8 mouse cellular contexts compared by ENCODE assay signal in genomic region chr1:162313451-162314276, GRCm38 (mm10).
DNase-seq lines count a peak whose midpoint lies in the region; ATAC-seq and TF ChIP-seq lines count a peak whose summit lies in the region.

No protein-coding gene starts in this region.

- peak; percentile 91 for ATAC-seq in forebrain, embryonic 12.5 days (ENCODE audit: low FRiP score)
- ATAC-seq in limb, embryonic 14.5 days (ENCODE audit: low FRiP score, low read depth) = peak; percentile 85

- no peaks in the 10 kb centered on the region for H3K27me3 ChIP-seq in forebrain, embryonic 12.5 days
- no peaks in the 10 kb centered on the region for H3K27me3 ChIP-seq in limb, embryonic 14.5 days (ENCODE audit: control insufficient read depth, insufficient read depth, low read length)

- peak overlapping the region; percentile 59 for H3K4me3 ChIP-seq in gastrocnemius, adult 2 months
- no peak overlapping the region for H3K4me3 ChIP-seq in forebrain, embryonic 12.5 days (replicated peaks)
- no peak overlapping the region for H3K4me3 ChIP-seq in limb, embryonic 14.5 days (replicated peaks; ENCODE audit: low read length)

- peak; percentile 91 for TF ChIP-seq CTCF in gastrocnemius, adult 2 months (IDR thresholded peaks at IDR 0.05)

- H3K9me3 ChIP-seq in forebrain, embryonic 12.5 days = no peaks in the 10 kb centered on the region
- no peaks in the 10 kb centered on the region for H3K9me3 ChIP-seq in limb, embryonic 14.5 days (ENCODE audit: control insufficient read depth, low read length)

- 34% methylated on average over 11 of the region's 11 CpGs for WGBS in forebrain, embryonic 12.5 days
- WGBS in limb, embryonic 14.5 days = 31% methylated on average over 11 of the region's 11 CpGs

- peak overlapping the region; percentile 21; the same call in 1 of the 2 replicates for H3K9ac ChIP-seq in forebrain, embryonic 12.5 days
- peak overlapping the region; percentile 31; the same call in 1 of the 2 replicates for H3K9ac ChIP-seq in limb, embryonic 14.5 days (ENCODE audit: low read depth, low read length, severe bottlenecking)

- no peak for TF ChIP-seq POLR2A in limb, embryonic 14.5 days (IDR thresholded peaks at IDR 0.05; ENCODE audit: borderline replicate concordance, extremely low read depth, insufficient read depth, insufficient read length)

- H3K4me2 ChIP-seq in forebrain, embryonic 12.5 days = peak overlapping the region; percentile 22; the same call in 1 of the 2 replicates
- peak overlapping the region; percentile 30 for H3K4me2 ChIP-seq in limb, embryonic 14.5 days (replicated peaks; ENCODE audit: low read depth, low read length, severe bottlenecking)

- H3K4me1 ChIP-seq in forebrain, embryonic 12.5 days = 0 out of 2 replicates have a peak, but pooled peaks cover 3% of the 10 kb centered on the region
- peaks cover 27% of the 10 kb centered on the region for H3K4me1 ChIP-seq in limb, embryonic 14.5 days (ENCODE audit: control insufficient read depth, insufficient read depth, low read length)

- intact Hi-C loops in gastrocnemius, adult 2 months (cut with DNase I) = loop anchor here (1.0 kb wide), 2 partner anchors 312 to 337 kb away; no protein-coding TSS in a partner anchor

- peak; percentile 31 for DNase-seq in gastrocnemius, adult 2 months
- DNase-seq in gastrocnemius, postnatal 4 days (ENCODE audit: low spot score in 2 of 2) = no peak
- DNase-seq in NIH3T3 (ENCODE audit: low read depth) = peak; percentile 91
- peak; percentile 56 for DNase-seq in hindlimb bud, embryonic 11.5 days (ENCODE audit: extremely low spot score, low read depth, low spot score)
- DNase-seq in limb, embryonic 14.5 days (ENCODE audit: low spot score) = peak; percentile 81
- peak; percentile 76 for DNase-seq in naive thymus-derived CD4-positive, alpha-beta T cell, adult 2 months (ENCODE audit: low read depth)
- no peak for DNase-seq in frontal cortex, postnatal 25 days (ENCODE audit: low spot score in 2 of 2)

- H3K27ac ChIP-seq in gastrocnemius, adult 2 months = peak overlapping the region; percentile 76
- no peak overlapping the region for H3K27ac ChIP-seq in forebrain, embryonic 12.5 days
- H3K27ac ChIP-seq in limb, embryonic 14.5 days (replicated peaks; ENCODE audit: low read depth, low read length) = peak overlapping the region; percentile 70

- no peaks in the 10 kb centered on the region for H3K36me3 ChIP-seq in forebrain, embryonic 12.5 days (replicated peaks)
- H3K36me3 ChIP-seq in limb, embryonic 14.5 days (ENCODE audit: control insufficient read depth, insufficient read depth, low read length) = no peaks in the 10 kb centered on the region

Comparison
In these comparisons a context has a peak if more than half of its experiments do, and no peak if none do; other contexts are left out.
1. DNase-seq: peak in gastrocnemius, adult 2 months (single experiment), NIH3T3 (single experiment), hindlimb bud, embryonic 11.5 days (single experiment), limb, embryonic 14.5 days (single experiment) and naive thymus-derived CD4-positive, alpha-beta T cell, adult 2 months (single experiment); none in gastrocnemius, postnatal 4 days (0 of 2) and frontal cortex, postnatal 25 days (0 of 2).